Mouse (Mus musculus): ENCODE results near the gene Cachd1.

- TF ChIP-seq CTCF (IDR thresholded peaks at IDR 0.05; ENCODE audit: low read depth) (no peak), EP300 (optimal IDR thresholded peaks at IDR 0.05) (no peak)
Observed at GRCm38 (mm10) chr4:100779023-100779422, 2.5 kb downstream of the Cachd1 start.

All from stomach, postnatal 0 days (tissue).